Mouse (Mus musculus) hindbrain, postnatal 0 days (tissue): Measurements from ENCODE around the gene Edrf1. TPM values are rescaled to one million over a fixed set of nuclear protein-coding genes. Genes with fewer than 3 reads are reported as not detected.

ENCODE experiments used
- ATAC-seq: fragments of 200-750 bp; cut with Nextera tagmentation; 2 replicates; pipeline ENCODE4 v1.8.0; 2017; ENCODE audit warnings: mild to moderate bottlenecking, moderate TSS enrichment, moderate library complexity
- DNase-seq: peaks from one replicate; pipeline ENCODE4 v3.0.0-alpha.2; 2015; ENCODE audit warnings: low spot score
- H3K27ac ChIP-seq: fragments of 300-500 bp; sonication (generic); 2 replicates; pipeline ENCODE4 v1.5.1; 2014; ENCODE audit warnings: mild to moderate bottlenecking
- H3K27me3 ChIP-seq: fragments of 300-500 bp; sonication (generic); 2 replicates; pipeline ENCODE4 v1.6.1; 2014; ENCODE audit warnings: low read length, mixed read lengths; ENCODE audit not compliant: insufficient read depth
- H3K36me3 ChIP-seq: fragments of 300-500 bp; sonication (generic); 2 replicates; pipeline ENCODE4 v1.6.1; 2014; ENCODE audit warnings: low read length, mixed read lengths; ENCODE audit not compliant: insufficient read depth
- H3K4me1 ChIP-seq: fragments of 300-500 bp; sonication (generic); 2 replicates; pipeline ENCODE4 v1.6.1; 2014; ENCODE audit warnings: antibody characterized with exemption, low read length, mixed read lengths; ENCODE audit not compliant: insufficient read depth
- H3K4me2 ChIP-seq: fragments of 300-500 bp; sonication (generic); 2 replicates; pipeline ENCODE4 v1.6.1; 2014; ENCODE audit warnings: low read depth, mild to moderate bottlenecking, low read length, moderate library complexity, mixed read lengths
- H3K4me3 ChIP-seq: fragments of 300-500 bp; sonication (generic); 2 replicates; pipeline ENCODE4 v1.5.1; 2014; ENCODE audit warnings: low read length
- H3K9ac ChIP-seq: fragments of 300-500 bp; sonication (generic); replicated peaks from 2 replicates; pipeline ENCODE4 v1.6.1; 2014; ENCODE audit warnings: mild to moderate bottlenecking, low read length, moderate library complexity, mixed read lengths
- H3K9me3 ChIP-seq: fragments of 300-500 bp; sonication (generic); 2 replicates; pipeline ENCODE4 v1.6.1; 2016; ENCODE audit warnings: low read length, mixed read lengths
- CTCF ChIP-seq: IDR thresholded peaks from 2 replicates; pipeline ENCODE4 v1.5.1; 2016; ENCODE audit warnings: antibody characterized with exemption, control low read depth, low read depth
- WGBS: fragments of 180-500 bp; shearing (Covaris S2); extraction: QIAGEN DNeasy Blood & Tissue Kit; methylation state at CpG from one replicate; pipeline ENCODE4 v1.1.7; 2014; 5-methylcytosine and 5-hydroxymethylcytosine counted together
- polyA plus RNA-seq: library from polyadenylated mRNA; unstranded; fragments of >200 nt; fragmentation: Nextera tagmentation; extraction: Ambion mirVana; gene quantifications from 2 replicates; pipeline ENCODE4 v1.2.1, GENCODE M21; 2015
- total RNA-seq: library from RNA; depleted of rRNA; stranded (reverse); fragments of >200 nt; gene quantifications from 2 replicates; pipeline ENCODE4 v1.2.3, GENCODE M21; 2014

Gene Edrf1
- total and polyA plus RNA-seq, 2 experiments from 2014 or later, result 8.6 to 20.5 TPM

DNA sequence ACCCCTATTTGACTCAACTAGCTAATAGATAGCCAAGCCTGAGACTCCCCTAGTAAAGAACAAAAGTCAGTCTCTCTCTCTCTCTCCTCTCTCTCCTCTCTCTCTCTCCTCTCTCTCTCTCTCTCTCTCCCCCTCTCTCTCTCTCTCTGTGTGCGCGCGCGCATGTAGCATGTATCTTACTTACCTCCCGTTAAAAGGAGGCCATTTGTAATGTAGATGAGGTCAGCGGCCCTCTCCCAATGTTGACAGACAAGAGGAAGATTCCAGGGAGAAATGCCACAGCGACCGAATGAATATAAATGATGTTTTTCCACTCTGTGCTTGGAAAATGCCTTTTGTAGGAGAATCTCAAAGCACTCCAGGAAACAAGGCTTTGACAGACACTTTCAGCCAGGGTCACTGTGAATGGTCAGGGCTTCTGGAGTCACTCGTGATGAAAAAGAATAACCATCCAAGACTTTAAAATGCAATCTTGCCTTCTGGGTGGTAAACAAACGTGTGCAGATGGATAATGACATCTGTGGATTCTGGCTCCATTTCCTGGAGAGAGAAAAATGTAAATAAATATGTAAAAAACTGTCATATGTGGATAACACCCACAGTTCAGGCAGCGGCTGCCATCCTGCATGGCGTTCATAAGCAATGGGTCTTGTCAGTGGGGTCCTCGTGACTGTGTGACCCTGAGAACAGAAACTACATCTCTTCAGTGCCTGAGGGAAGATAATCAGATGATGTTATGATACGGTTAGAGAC is 10.0 kb upstream of the Edrf1 start:
- DNase-seq, result no peak
- TF ChIP-seq CTCF, result no peak
- 14% methylated on average over 14 of the region's 14 CpGs for WGBS

DNA sequence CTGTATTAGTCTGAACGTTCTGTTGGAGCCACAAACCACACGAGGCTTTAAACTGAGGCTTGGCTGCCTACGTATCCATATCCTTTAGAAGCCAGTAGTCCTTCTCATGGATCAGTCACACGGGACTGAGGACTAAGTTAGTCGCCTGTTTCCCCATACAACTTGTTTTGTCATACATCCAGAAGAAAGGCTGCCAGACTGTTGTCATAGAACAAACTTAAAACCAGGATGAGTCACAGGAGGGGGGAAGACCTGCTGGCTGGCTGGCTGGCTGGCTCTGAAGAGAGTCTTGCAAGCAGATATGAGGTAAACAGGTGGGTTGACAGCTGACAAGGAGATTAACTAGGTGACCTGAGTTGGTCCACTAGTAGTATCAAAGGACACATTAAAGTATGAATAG is 6.5 kb upstream of the Edrf1 start:
- Histone ChIP-seq H3K9ac (no peak overlapping the region), H3K4me1 (no peaks in the 10 kb centered on the region), H3K36me3 (no peaks in the 10 kb centered on the region), H3K4me2 (no peak overlapping the region), H3K9me3 (no peaks in the 10 kb centered on the region), H3K4me3 (no peak overlapping the region), H3K27me3 (no peaks in the 10 kb centered on the region), H3K27ac (no peak overlapping the region)
- 76% methylated on average over 5 of the region's 5 CpGs for WGBS
- no peak for DNase-seq
- no peak for TF ChIP-seq CTCF
- no peak for ATAC-seq

More for the DNA sequence above, 10.0 kb upstream of the Edrf1 start:
- H3K27me3 ChIP-seq, result no peaks in the 10 kb centered on the region
- no peak overlapping the region for H3K4me3 ChIP-seq
- no peak overlapping the region; the same call in 1 of the 2 replicates for H3K27ac ChIP-seq
- H3K4me2 ChIP-seq, result no peak overlapping the region
- H3K36me3 ChIP-seq, result no peaks in the 10 kb centered on the region
- H3K9ac ChIP-seq, result no peak overlapping the region
- H3K4me1 ChIP-seq, result no peaks in the 10 kb centered on the region
- no peaks in the 10 kb centered on the region for H3K9me3 ChIP-seq
- ATAC-seq, result peak; percentile 53; the same call in 1 of the 2 replicates

- peak; percentile 69 for TF ChIP-seq CTCF
- no peak overlapping the region for H3K4me2 ChIP-seq
- no peaks in the 10 kb centered on the region for H3K27me3 ChIP-seq
- ATAC-seq, result no peak
- H3K9me3 ChIP-seq, result no peaks in the 10 kb centered on the region
- WGBS, result 19% methylated on average over 2 of the region's 2 CpGs
- H3K27ac ChIP-seq, result no peak overlapping the region
- no peak overlapping the region for H3K4me3 ChIP-seq
- no peaks in the 10 kb centered on the region for H3K36me3 ChIP-seq
- DNase-seq, result peak; percentile 67
- no peaks in the 10 kb centered on the region for H3K4me1 ChIP-seq
- H3K9ac ChIP-seq, result no peak overlapping the region
Measured at GRCm38 (mm10) chr7:133632476-133632875, 4.9 kb upstream of the Edrf1 start.

DNA sequence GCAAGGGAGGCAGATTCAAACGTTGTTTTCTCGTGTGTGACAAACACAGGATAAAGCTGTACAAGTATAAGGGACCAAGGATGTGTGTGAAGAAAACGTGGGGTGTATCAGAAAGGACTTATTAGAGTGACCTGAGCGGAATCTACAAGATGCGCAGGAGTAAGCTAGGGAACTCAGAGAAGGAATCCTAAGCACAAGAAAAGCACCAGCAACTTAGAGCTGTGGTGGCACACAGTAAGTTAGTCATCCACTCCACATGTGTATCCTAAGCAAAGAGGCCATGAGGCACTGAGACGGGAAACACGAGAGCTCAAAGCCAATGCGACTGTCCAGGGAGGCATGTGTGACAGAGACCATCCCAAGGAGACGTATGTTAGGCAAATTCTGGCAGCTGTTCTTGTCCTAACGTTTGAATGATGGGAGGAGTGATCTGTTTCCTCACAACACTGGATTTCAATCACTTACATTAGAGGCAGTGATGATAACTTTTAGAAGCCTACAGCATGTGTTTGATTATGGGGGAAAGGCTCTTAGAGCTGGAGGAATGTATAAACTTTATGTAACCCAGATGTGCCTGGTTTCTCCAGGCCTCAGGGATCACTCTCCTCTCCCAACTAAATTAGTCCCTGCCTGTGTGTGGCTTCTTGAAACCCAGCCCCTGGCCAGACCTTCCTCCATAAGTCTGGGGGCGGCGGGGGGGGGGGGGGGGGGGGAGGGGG is 2.3 kb upstream of the Edrf1 start:
- Histone ChIP-seq H3K9me3 (no peaks in the 10 kb centered on the region), H3K27ac (no peak overlapping the region), H3K27me3 (no peaks in the 10 kb centered on the region), H3K4me3 (no peak overlapping the region), H3K36me3 (no peaks in the 10 kb centered on the region), H3K4me1 (peaks cover 7% of the 10 kb centered on the region; the same call in 1 of the 2 replicates), H3K4me2 (no peak overlapping the region), H3K9ac (no peak overlapping the region)
- no peak for TF ChIP-seq CTCF
- DNase-seq, result no peak
- WGBS, result 58% methylated on average over 10 of the region's 12 CpGs
- ATAC-seq, result no peak

GRCm38 (mm10) chr7:133636738-133637352 is 498 bp upstream of the Edrf1 start:
- peak overlapping the region; percentile 92 for H3K27ac ChIP-seq
- TF ChIP-seq CTCF, result peak; percentile 85
- ATAC-seq (no peak; the same call in 1 of the 2 replicates), DNase-seq (peak; percentile 93)
- 1% methylated on average over 21 of the region's 21 CpGs for whole genome bisulfite sequencing
- H3K27me3 ChIP-seq, result no peaks in the 10 kb centered on the region
- H3K9me3 ChIP-seq, result no peaks in the 10 kb centered on the region
- peak overlapping the region; percentile 64 for H3K9ac ChIP-seq
- H3K4me1 ChIP-seq, result peaks cover 7% of the 10 kb centered on the region; the same call in 1 of the 2 replicates
- H3K36me3 ChIP-seq, result peaks cover 8% of the 10 kb centered on the region; the same call in 1 of the 2 replicates
- H3K4me2 ChIP-seq, result peak overlapping the region; percentile 68
- peak overlapping the region; percentile 78 for H3K4me3 ChIP-seq

DNA sequence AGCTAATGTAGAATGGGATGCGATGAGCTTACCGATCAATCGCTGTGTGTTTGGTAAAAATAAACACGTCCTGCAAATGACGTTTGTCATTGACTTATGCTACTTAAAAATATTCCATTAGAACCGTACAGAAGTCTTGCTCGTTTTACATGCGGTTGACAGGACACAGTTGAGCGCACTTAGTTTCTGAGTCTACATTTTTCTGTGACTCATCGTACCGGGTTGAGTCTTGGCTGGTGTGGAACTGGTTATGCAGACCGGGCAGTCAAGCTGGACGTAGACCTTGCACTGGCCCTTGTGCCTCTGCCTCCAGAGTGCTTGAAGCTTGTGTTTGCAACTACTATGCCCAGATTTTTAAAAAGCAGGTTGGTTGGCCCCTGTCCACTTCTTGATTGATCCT is 963 bp downstream of the Edrf1 start:
- 12% methylated on average over 13 of the region's 13 CpGs for WGBS
- H3K4me2 ChIP-seq, result peak overlapping the region; percentile 87
- H3K27ac ChIP-seq, result peak overlapping the region; percentile 79
- peaks cover 7% of the 10 kb centered on the region; the same call in 1 of the 2 replicates for H3K4me1 ChIP-seq
- H3K36me3 ChIP-seq, result peaks cover 20% of the 10 kb centered on the region
- no peaks in the 10 kb centered on the region for H3K27me3 ChIP-seq
- no peaks in the 10 kb centered on the region for H3K9me3 ChIP-seq
- peak overlapping the region; percentile 78 for H3K9ac ChIP-seq
- peak overlapping the region; percentile 78 for H3K4me3 ChIP-seq
- DNase-seq (no peak), ATAC-seq (no peak)
- TF ChIP-seq CTCF, result no peak
